Mouse (Mus musculus) adipocyte (in vitro differentiated cells): ENCODE data around the gene Olfr1131.
"Not testable (repeated sequence)": the region's sequence is repeated elsewhere in the genome, so short reads cannot be mapped to it uniquely, and the experiment has no call there.

Experiments used
- DNase-seq: peaks from one replicate; pipeline ENCODE4 v3.0.0-alpha.2; 2016; ENCODE audit warnings: low spot score

The Olfr1131 gene

DNA sequence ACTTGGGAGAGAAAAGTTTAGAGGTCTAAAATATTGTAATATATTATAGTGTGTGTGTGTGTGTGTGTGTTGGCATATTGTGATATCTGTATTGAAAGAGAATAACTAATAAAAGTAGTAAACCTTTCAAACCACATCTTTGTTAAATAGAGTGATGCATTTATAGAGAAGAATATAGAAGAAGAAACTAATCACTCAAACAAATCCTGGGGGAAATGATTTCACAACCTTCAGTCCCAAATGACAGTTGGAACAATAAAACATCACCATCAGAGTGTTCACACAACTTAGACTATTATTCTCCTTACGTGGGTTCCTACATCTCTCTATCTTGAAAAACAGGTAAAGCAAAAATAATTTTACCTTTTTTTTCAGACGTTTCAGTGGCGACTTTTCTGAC, at the start of gene Olfr1131:
Olfr1131 (plus strand) TSS at position 301 of the 400 bp plus-strand sequence.
- DNase-seq: no peak

DNA sequence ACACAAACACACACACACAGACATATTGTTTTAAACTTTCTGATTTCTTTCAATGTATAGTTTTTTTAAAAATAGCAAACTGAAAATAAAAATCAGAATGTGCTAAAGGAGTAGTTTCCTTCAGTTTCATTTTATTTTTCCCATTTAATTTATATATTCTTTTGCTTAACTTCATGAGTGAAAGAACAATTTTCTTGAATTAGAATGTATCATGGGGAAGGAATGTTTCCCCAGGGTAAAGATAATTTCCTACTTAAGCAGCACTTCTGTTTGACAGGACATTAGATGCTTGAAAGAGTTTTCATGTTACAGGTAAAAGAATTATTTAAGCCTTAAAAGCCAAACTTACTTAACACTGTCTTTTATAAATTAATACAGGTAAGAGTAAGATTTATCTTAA, 21.0 kb upstream of the Olfr1131 start, which contains the start of gene Olfr1130:
Olfr1130 (plus strand) TSS at position 301 of the 400 bp plus-strand sequence.
- DNase-seq: not testable (repeated sequence)

DNA sequence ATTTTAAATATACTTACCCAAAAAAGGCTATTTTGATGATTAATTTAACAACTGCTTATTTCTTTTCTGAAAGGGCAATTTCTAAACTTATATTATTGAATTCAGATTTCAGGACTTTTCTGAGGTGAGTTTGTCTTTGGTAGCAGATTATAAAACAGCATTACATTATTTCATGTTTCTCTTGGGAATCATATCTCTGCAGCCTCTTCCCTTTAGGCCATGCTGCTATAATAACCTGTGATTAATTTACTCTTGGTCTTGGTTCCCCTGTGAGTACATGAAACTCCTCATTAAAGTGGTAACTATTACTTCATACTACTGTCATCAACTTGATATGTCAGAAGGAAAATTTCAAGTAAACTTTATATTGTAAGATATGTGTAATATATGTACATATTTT, 10.5 kb downstream of the Olfr1131 start, which contains the start of gene Olfr1132:
Olfr1132 (minus strand) TSS at position 101 of the 400 bp plus-strand sequence.
- no peak for DNase-seq

DNA sequence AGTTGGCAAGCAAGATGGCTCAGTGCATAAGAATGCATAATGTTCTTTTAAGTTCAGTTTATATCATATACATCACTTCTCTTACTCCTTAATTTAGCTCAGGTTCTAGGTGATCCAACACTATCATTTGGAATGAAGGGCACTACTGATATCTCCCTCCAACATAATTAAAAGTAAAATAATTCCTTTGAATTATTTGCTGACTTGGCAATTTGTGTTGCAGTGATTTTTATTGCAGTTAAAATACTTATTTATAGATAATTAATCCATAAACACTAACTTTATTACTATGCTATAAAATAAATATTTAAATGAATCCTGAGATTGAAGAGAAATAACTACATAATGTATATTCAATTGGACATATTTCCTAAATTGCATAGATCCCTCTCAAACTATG, 15.5 kb downstream of the Olfr1131 start:
- no peak for DNase-seq

DNA sequence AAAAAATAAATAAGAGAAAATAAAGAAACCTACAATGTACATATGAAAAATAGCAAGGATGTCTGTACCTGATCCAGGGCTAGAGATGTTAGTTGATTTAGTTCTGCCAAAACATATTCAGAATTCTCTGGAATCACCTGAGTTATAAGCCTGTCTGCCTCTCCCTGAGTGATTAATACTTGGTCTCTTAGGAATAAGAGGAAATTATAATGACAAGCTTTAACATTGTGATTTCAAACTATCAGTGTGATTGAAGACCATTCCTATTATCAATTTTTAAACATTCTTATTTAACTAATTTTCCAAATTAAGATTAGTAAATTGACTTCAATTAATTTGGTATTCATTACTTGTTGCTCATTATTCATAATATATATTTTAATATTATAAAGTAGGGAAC, 20.4 kb downstream of the Olfr1131 start, which contains the start of gene Olfr1133:
Olfr1133 (minus strand) TSS at position 101 of the 400 bp plus-strand sequence.
- DNase-seq: no peak

DNA sequence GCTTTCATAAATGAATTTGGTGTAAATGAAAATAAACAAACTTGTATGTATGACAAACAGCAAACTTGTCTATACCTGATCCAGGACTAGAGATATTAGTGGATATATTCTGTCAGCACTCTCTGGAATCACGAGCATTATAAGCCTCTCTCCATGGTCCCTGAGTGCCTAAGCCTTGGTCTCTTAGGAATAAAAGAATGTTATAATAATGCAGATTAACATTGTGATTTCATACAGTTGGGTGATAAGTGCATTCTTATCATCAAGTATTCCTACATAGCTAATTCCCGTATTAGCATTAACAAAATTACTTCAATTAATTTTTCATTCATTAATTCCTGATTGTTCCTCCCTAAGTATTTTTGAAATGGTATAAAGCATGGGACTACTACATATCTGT, 31.5 kb downstream of the Olfr1131 start, which contains the start of gene Olfr1134:
Olfr1134 (minus strand) TSS at position 101 of the 400 bp plus-strand sequence.
- no peak for DNase-seq

DNA sequence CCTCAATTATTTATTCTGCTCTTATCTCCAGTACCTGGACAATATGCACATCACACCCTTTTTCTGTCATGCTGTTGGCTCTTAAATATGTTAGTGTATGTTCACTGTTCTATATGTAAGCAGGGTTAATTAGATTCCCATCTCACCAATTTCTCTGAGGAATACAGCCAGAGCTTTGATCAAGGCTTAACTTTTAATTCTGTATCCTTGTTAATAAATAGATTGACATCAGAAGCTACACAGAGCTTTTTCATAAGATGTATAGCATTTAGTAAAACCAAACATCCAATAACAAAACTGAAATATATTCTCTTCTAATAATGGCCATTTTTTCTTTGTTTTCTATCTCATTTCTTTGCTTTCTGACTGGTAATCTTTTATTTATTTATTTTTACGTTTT, 46.7 kb downstream of the Olfr1131 start, which contains the start of gene Olfr1135:
Olfr1135 (minus strand) TSS at position 101 of the 400 bp plus-strand sequence.
- no peak for DNase-seq
